ENCODE assay signal across 8 mouse cellular contexts in genomic region chr8:125910365-125911228, GRCm38 (mm10). TPM values are rescaled to one million over a fixed set of nuclear protein-coding genes. Genes with fewer than 3 reads are reported as not detected.
A peak's percentile ranks its signal among the peaks of the same experiment; 100 is the strongest.
DNase-seq lines count a peak whose midpoint lies in the region; ATAC-seq and TF ChIP-seq lines count a peak whose summit lies in the region.

TSS of gene Map3k21 (plus strand) at chr8:125910450.

- peaks cover 17% of the 10 kb centered on the region for H3K4me1 ChIP-seq in forebrain, embryonic 12.5 days
- H3K4me1 ChIP-seq in hindbrain, embryonic 15.5 days (replicated peaks): peaks cover 16% of the 10 kb centered on the region
- peaks cover 13% of the 10 kb centered on the region; the same call in 1 of the 2 replicates for H3K4me1 ChIP-seq in lung, embryonic 16.5 days (replicated peaks; ENCODE audit: control insufficient read depth, insufficient read depth, low read length)
- peaks cover 2% of the 10 kb centered on the region; the same call in 1 of the 2 replicates for H3K4me1 ChIP-seq in stomach, postnatal 0 days (replicated peaks; ENCODE audit: control insufficient read depth, insufficient read depth)

- under 1% methylated on average over 93 of the region's 93 CpGs for WGBS in forebrain, embryonic 12.5 days
- under 1% methylated on average over 91 of the region's 93 CpGs for WGBS in hindbrain, embryonic 15.5 days
- WGBS in lung, embryonic 16.5 days: 0% methylated on average over 87 of the region's 93 CpGs
- under 1% methylated on average over 88 of the region's 93 CpGs for WGBS in stomach, postnatal 0 days

- no peak within 1 kb of the TSS for H3K27ac ChIP-seq in forebrain, embryonic 12.5 days
- no peak within 1 kb of the TSS for H3K27ac ChIP-seq in hindbrain, embryonic 15.5 days (replicated peaks)
- H3K27ac ChIP-seq in lung, embryonic 16.5 days (ENCODE audit: low read length): peak within 1 kb of the TSS; percentile 71
- H3K27ac ChIP-seq in stomach, postnatal 0 days (replicated peaks): peak within 1 kb of the TSS; percentile 78

- no peaks in the 10 kb centered on the region for H3K9me3 ChIP-seq in forebrain, embryonic 12.5 days
- no peaks in the 10 kb centered on the region for H3K9me3 ChIP-seq in hindbrain, embryonic 15.5 days
- peaks cover 2% of the 10 kb centered on the region; the same call in 1 of the 2 replicates for H3K9me3 ChIP-seq in lung, embryonic 16.5 days (ENCODE audit: control insufficient read depth, low read length)
- no peaks in the 10 kb centered on the region for H3K9me3 ChIP-seq in stomach, postnatal 0 days (ENCODE audit: control insufficient read depth, low read length)

- peak; percentile 60 for ATAC-seq in frontal cortex, adult (ENCODE audit: low TSS enrichment)
- ATAC-seq in forebrain, embryonic 12.5 days (ENCODE audit: low FRiP score): 0 out of 2 replicates have a peak, but pooled peaks have one; percentile 23
- peak; percentile 66 for ATAC-seq in hindbrain, embryonic 15.5 days (ENCODE audit: low FRiP score, low read depth)
- ATAC-seq in lung, embryonic 16.5 days (ENCODE audit: low read depth): peak; percentile 48
- ATAC-seq in stomach, postnatal 0 days (ENCODE audit: low FRiP score, low TSS enrichment): peak; percentile 57

- H3K4me3 ChIP-seq in forebrain, embryonic 12.5 days (replicated peaks): peak within 1 kb of the TSS; percentile 53
- H3K4me3 ChIP-seq in hindbrain, embryonic 15.5 days: peak within 1 kb of the TSS; percentile 54
- H3K4me3 ChIP-seq in lung, embryonic 16.5 days (ENCODE audit: low read length): peak within 1 kb of the TSS; percentile 64
- H3K4me3 ChIP-seq in stomach, postnatal 0 days (ENCODE audit: low read depth, low read length): peak within 1 kb of the TSS; percentile 54

- H3K4me2 ChIP-seq in forebrain, embryonic 12.5 days: peak within 1 kb of the TSS; percentile 96
- H3K4me2 ChIP-seq in hindbrain, embryonic 15.5 days: peak within 1 kb of the TSS; percentile 88
- peak within 1 kb of the TSS; percentile 93 for H3K4me2 ChIP-seq in lung, embryonic 16.5 days (ENCODE audit: low read depth, low read length)
- H3K4me2 ChIP-seq in stomach, postnatal 0 days (replicated peaks; ENCODE audit: low read depth): peak within 1 kb of the TSS; percentile 92

- peak within 1 kb of the TSS; percentile 50; the same call in 1 of the 2 replicates for H3K9ac ChIP-seq in forebrain, embryonic 12.5 days
- peak within 1 kb of the TSS; percentile 42 for H3K9ac ChIP-seq in hindbrain, embryonic 15.5 days
- peak within 1 kb of the TSS; percentile 69 for H3K9ac ChIP-seq in lung, embryonic 16.5 days (ENCODE audit: low read length)
- H3K9ac ChIP-seq in stomach, postnatal 0 days (ENCODE audit: low read length): peak within 1 kb of the TSS; percentile 59

- no peaks in the 10 kb centered on the region for H3K36me3 ChIP-seq in forebrain, embryonic 12.5 days (replicated peaks)
- no peaks in the 10 kb centered on the region for H3K36me3 ChIP-seq in hindbrain, embryonic 15.5 days
- H3K36me3 ChIP-seq in lung, embryonic 16.5 days (ENCODE audit: control insufficient read depth, insufficient read depth, low read length): no peaks in the 10 kb centered on the region
- H3K36me3 ChIP-seq in stomach, postnatal 0 days (ENCODE audit: control insufficient read depth, insufficient read depth, low read length): no peaks in the 10 kb centered on the region

- peak; percentile 23; the same call in 1 of the 2 replicates for TF ChIP-seq CTCF in stomach, postnatal 0 days (IDR thresholded peaks at IDR 0.05; ENCODE audit: low read depth)

- no peak for TF ChIP-seq EP300 in stomach, postnatal 0 days (optimal IDR thresholded peaks at IDR 0.05)

- H3K27me3 ChIP-seq in forebrain, embryonic 12.5 days: peaks cover 81% of the 10 kb centered on the region
- H3K27me3 ChIP-seq in hindbrain, embryonic 15.5 days: peaks cover 53% of the 10 kb centered on the region
- peaks cover 47% of the 10 kb centered on the region for H3K27me3 ChIP-seq in lung, embryonic 16.5 days (ENCODE audit: control insufficient read depth, insufficient read depth, low read depth, low read length)
- H3K27me3 ChIP-seq in stomach, postnatal 0 days (ENCODE audit: control insufficient read depth, insufficient read depth, low read length): peaks cover 5% of the 10 kb centered on the region; the same call in 1 of the 2 replicates

- no peak for DNase-seq in frontal cortex, postnatal 10 days (ENCODE audit: low spot score in 2 of 2)
- DNase-seq in adrenal gland, postnatal 25 days: peak; percentile 42
- DNase-seq in stomach, postnatal 0 days (ENCODE audit: low spot score): peak; percentile 75
- no peak for DNase-seq in B cell, adult 2 months

RNA-seq across cellular contexts. Expression of gene Map3k21, which starts in this region (rescaled TPM):
- total RNA-seq in adrenal gland, postnatal 25 days (2021): 3.4 TPM in 2 replicates
- polyA plus RNA-seq in forebrain, embryonic 12.5 days (2016; fragmentation: Nextera tagmentation; extraction: Ambion mirVana): 0.08 TPM in 2 replicates
- polyA plus RNA-seq in hindbrain, embryonic 15.5 days (2015; fragmentation: Nextera tagmentation; extraction: Ambion mirVana): 0.65 and 0.75 TPM in 2 replicates
- polyA plus RNA-seq in lung, embryonic 16.5 days (2015; fragmentation: Nextera tagmentation; extraction: Ambion mirVana): 2.2 TPM in 2 replicates
- 1.1 and 1.2 TPM in 2 replicates for polyA plus RNA-seq in stomach, postnatal 0 days (2015; fragmentation: Nextera tagmentation; extraction: Ambion mirVana)

Comparison
In these comparisons a context has a peak if more than half of its experiments do, and no peak if none do; other contexts are left out.
1. Peak in ATAC-seq, H3K4me3 ChIP-seq, H3K9ac ChIP-seq and H3K4me2 ChIP-seq in forebrain, embryonic 12.5 days; RNA of the gene not detected or under 1 TPM.
2. Peak in ATAC-seq, H3K4me3 ChIP-seq, H3K9ac ChIP-seq and H3K4me2 ChIP-seq in hindbrain, embryonic 15.5 days; RNA of the gene not detected or under 1 TPM.
3. DNase-seq: peak in adrenal gland, postnatal 25 days (single experiment) and stomach, postnatal 0 days (single experiment); none in frontal cortex, postnatal 10 days (0 of 2) and B cell, adult 2 months (0 of 2).
4. H3K27ac ChIP-seq: peak in lung, embryonic 16.5 days (single experiment) and stomach, postnatal 0 days (single experiment); none in forebrain, embryonic 12.5 days (single experiment) and hindbrain, embryonic 15.5 days (single experiment).
5. Peak in every context shown above with its lines, with median percentiles within 50 percentile points of each other: ATAC-seq, H3K4me2 ChIP-seq, H3K4me3 ChIP-seq and H3K9ac ChIP-seq.